Mouse (Mus musculus): ENCODE results near the gene Cfap54. TPM values are rescaled to one million over a fixed set of nuclear protein-coding genes. Genes with fewer than 3 reads are reported as not detected.

Cfap54 gene
- 0.57 and 0.71 TPM in 2 replicates for polyA plus RNA-seq (2012; ENCODE audit: low replicate concordance)

DNA sequence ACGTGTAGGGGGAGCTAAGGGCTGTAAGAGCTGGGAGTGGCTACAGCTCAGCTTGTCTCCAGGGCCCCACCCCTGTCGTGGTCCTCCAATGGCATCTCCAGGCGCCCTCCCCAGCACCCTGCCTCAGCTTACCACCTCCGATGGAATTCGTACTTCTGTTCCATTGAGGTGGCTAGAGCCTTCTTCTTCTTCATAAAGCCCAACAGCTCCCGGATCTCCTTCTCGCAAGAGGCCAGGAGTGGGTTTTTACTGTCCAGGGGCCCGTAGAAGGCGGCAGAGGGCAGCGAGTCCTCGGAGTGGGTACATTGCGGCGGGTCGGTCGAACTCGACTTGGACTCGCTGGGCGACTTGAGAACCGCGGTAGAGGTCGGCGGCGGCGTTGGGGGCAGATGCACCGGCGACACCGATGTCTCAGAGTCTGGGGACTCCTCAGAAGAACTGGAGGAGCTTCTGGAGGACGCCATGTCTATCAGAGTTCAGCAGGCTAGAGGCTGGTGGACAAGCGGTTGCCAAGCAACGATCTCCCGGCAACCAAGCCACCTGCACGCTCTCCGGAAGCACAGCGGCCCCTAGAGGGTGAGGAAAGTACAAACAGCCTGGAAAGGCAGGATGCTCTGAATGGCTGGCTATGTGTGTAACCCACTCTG, at the start of gene Cfap54:
Gene Cfap54 (minus strand): TSS at position 486 of the 647 bp plus-strand sequence.

Other genes with a start within 250 kb of the Cfap54 start
- gene Cdk17, start 79.3 kb upstream of the Cfap54 start, polyA plus RNA-seq (2012; ENCODE audit: low replicate concordance): 3.6 and 9.0 TPM in 2 replicates
- 57.6 and 69.6 TPM in 2 replicates for gene Elk3, start 229.5 kb upstream of the Cfap54 start, polyA plus RNA-seq (2012; ENCODE audit: low replicate concordance)